Mouse (Mus musculus) MEL (cell line): ENCODE results near the gene 5730596B20Rik. TPM values are rescaled to one million over a fixed set of nuclear protein-coding genes. Genes with fewer than 3 reads are reported as not detected.

ENCODE experiments used
- DNase-seq: peaks from one replicate; pipeline ENCODE4 v3.0.0; 2011; ENCODE audit warnings: low read depth, low spot score
- H3K27ac ChIP-seq: 2 replicates; pipeline ENCODE4 v1.5.1; 2012; ENCODE audit warnings: low read depth, mild to moderate bottlenecking, control low read depth, low read length, moderate library complexity; ENCODE audit not compliant: control insufficient read depth
- H3K27me3 ChIP-seq, 2 experiments: fragments of 150-350 bp in 1 of 2; sonication (generic) in 1 of 2; 2 replicates each; pipeline ENCODE4 v1.6.1; 2012; ENCODE audit warnings: low read length in 2 of 2, mild to moderate bottlenecking in 2 of 2, improper control_type of control experiment in 1 of 2, moderate library complexity in 1 of 2; ENCODE audit not compliant: insufficient read depth in 2 of 2, control insufficient read depth in 1 of 2
- H3K36me3 ChIP-seq, 2 experiments: 2 replicates each; pipeline ENCODE4 v1.6.1; 2012 to 2014; ENCODE audit warnings: low read length in 2 of 2, improper control_type of control experiment in 1 of 2, inconsistent platforms in 1 of 2, mild to moderate bottlenecking in 1 of 2; ENCODE audit not compliant: insufficient read depth in 2 of 2, control insufficient read depth in 1 of 2
- H3K4me1 ChIP-seq, 2 experiments: fragments of 150-350 bp in 1 of 2; sonication (generic) in 1 of 2; 2 replicates each; pipeline ENCODE4 v1.6.1; 2012; ENCODE audit warnings: low read length in 2 of 2, improper control_type of control experiment in 1 of 2, mild to moderate bottlenecking in 1 of 2; ENCODE audit not compliant: insufficient read depth in 2 of 2, control insufficient read depth in 1 of 2
- H3K4me3 ChIP-seq, 2 experiments: fragments of 150-350 bp in 1 of 2; sonication (generic) in 1 of 2; 2 replicates each; pipeline ENCODE4 v1.5.1; 2012; ENCODE audit warnings: low read depth in 2 of 2, low read length in 2 of 2, mild to moderate bottlenecking in 2 of 2, moderate library complexity in 2 of 2, control low read depth in 1 of 2, improper control_type of control experiment in 1 of 2; ENCODE audit not compliant: control insufficient read depth in 1 of 2, insufficient read depth in 1 of 2
- H3K79me2 ChIP-seq: 2 replicates; pipeline ENCODE4 v1.6.1; 2012; ENCODE audit warnings: mild to moderate bottlenecking, low read length, moderate library complexity; ENCODE audit not compliant: control insufficient read depth, poor library complexity, insufficient read depth
- H3K9ac ChIP-seq: 2 replicates; pipeline ENCODE4 v1.6.1; 2012; ENCODE audit warnings: low read depth, mild to moderate bottlenecking, control low read depth, low read length, moderate library complexity; ENCODE audit not compliant: control insufficient read depth, poor library complexity, severe bottlenecking
- H3K9me3 ChIP-seq: fragments of 150-350 bp; sonication (generic); replicated peaks from 2 replicates; pipeline ENCODE4 v1.6.1; 2012; ENCODE audit warnings: mild to moderate bottlenecking, low read length, improper control_type of control experiment, moderate library complexity; ENCODE audit not compliant: insufficient read depth
- CHD2 ChIP-seq: IDR thresholded peaks from 2 replicates; pipeline ENCODE4 v1.6.1; 2011; ENCODE audit warnings: low read length, improper control_type of control experiment
- CTCF ChIP-seq, 3 experiments: IDR thresholded peaks in 2 of 3; conservative IDR thresholded peaks in 1 of 3; 2 replicates each; pipeline ENCODE4 v1.5.1; 2011 to 2012; ENCODE audit warnings: low read length in 3 of 3, low read depth in 2 of 3, mild to moderate bottlenecking in 2 of 3, improper control_type of control experiment in 1 of 3, inconsistent platforms in 1 of 3, mixed read lengths in 1 of 3, moderate library complexity in 1 of 3; ENCODE audit not compliant: control insufficient read depth in 1 of 3, insufficient read depth in 1 of 3, poor library complexity in 1 of 3, severe bottlenecking in 1 of 3
- E2F4 ChIP-seq: IDR thresholded peaks from 2 replicates; pipeline ENCODE4 v1.6.1; 2011; ENCODE audit warnings: low read depth, low read length, improper control_type of control experiment, borderline replicate concordance
- KAT2A ChIP-seq: conservative IDR thresholded peaks from 2 replicates; pipeline ENCODE4 v1.6.1; 2012; ENCODE audit warnings: low read depth, low read length, improper control_type of control experiment, inconsistent platforms
- MXI1 ChIP-seq: IDR thresholded peaks from 2 replicates; pipeline ENCODE4 v1.6.1; 2011; ENCODE audit warnings: mild to moderate bottlenecking, low read depth, low read length, improper control_type of control experiment
- MYC ChIP-seq: IDR thresholded peaks from 2 replicates; pipeline ENCODE4 v1.6.1; 2011; ENCODE audit warnings: low read depth, mild to moderate bottlenecking, low read length, improper control_type of control experiment, moderate library complexity
- NRF1 ChIP-seq: IDR thresholded peaks from 2 replicates; pipeline ENCODE4 v1.6.1; 2014; ENCODE audit warnings: low read depth, mild to moderate bottlenecking, inconsistent platforms, low read length, improper control_type of control experiment, moderate library complexity; ENCODE audit not compliant: poor library complexity, insufficient read depth, severe bottlenecking
- POLR2AphosphoS5 ChIP-seq: IDR thresholded peaks from 2 replicates; pipeline ENCODE4 v1.6.1; 2012; ENCODE audit warnings: low read depth, borderline replicate concordance, mild to moderate bottlenecking, inconsistent platforms, low read length, moderate library complexity, mixed read lengths
- RCOR1 ChIP-seq: IDR thresholded peaks from 2 replicates; pipeline ENCODE4 v1.6.1; 2012; ENCODE audit warnings: low read depth, mild to moderate bottlenecking, inconsistent platforms, low read length, improper control_type of control experiment
- UBTF ChIP-seq: IDR thresholded peaks from 2 replicates; pipeline ENCODE4 v1.6.1; 2012; ENCODE audit warnings: low read depth, mild to moderate bottlenecking, inconsistent platforms, low read length, improper control_type of control experiment, moderate library complexity, borderline replicate concordance; ENCODE audit not compliant: insufficient read depth
- USF2 ChIP-seq, 2 experiments: IDR thresholded peaks; 2 replicates each; pipeline ENCODE4 v1.6.1; 2011 to 2012; ENCODE audit warnings: improper control_type of control experiment in 2 of 2, low read length in 2 of 2, borderline replicate concordance in 1 of 2, inconsistent platforms in 1 of 2, low read depth in 1 of 2, mild to moderate bottlenecking in 1 of 2; ENCODE audit not compliant: insufficient read depth in 1 of 2
- ZC3H11A ChIP-seq: IDR thresholded peaks from 2 replicates; pipeline ENCODE4 v1.6.1; 2012; ENCODE audit warnings: low read depth, mild to moderate bottlenecking, inconsistent platforms, low read length, improper control_type of control experiment
- ZNF384 ChIP-seq: IDR thresholded peaks from 2 replicates; pipeline ENCODE4 v1.6.1; 2012; ENCODE audit warnings: low read depth, mild to moderate bottlenecking, inconsistent platforms, low read length, improper control_type of control experiment
- polyA plus RNA-seq, 2 experiments: library from polyadenylated mRNA; stranded (reverse) in 1 of 2; unstranded in 1 of 2; fragments of >175 nt in 1 of 2; fragments of >200 nt in 1 of 2; gene quantifications; 2 replicates each; pipeline versions ENCODE4 v1.2.1 to v1.2.4; 2012; ENCODE audit warnings: low replicate concordance in 2 of 2, low read depth in 1 of 2; ENCODE audit not compliant: insufficient read length in 2 of 2, insufficient read depth in 1 of 2, missing spikeins in 1 of 2
- total RNA-seq: library from RNA; depleted of rRNA; stranded (reverse); fragments of 300-350 nt; gene quantifications from 2 replicates; pipeline ENCODE4 v1.2.3, GENCODE M21; 2012

Gene 5730596B20Rik
- total and polyA plus RNA-seq, 3 experiments: not detected

GRCm38 (mm10) chr6:52197271-52197670 is 20.0 kb downstream of the 5730596B20Rik start:
- no peak overlapping the region for H3K27ac ChIP-seq
- H3K4me3 ChIP-seq: no peak overlapping the region
- no peaks in the 10 kb centered on the region for H3K9me3 ChIP-seq
- no peaks in the 10 kb centered on the region for H3K36me3 ChIP-seq
- no peak for TF ChIP-seq USF2 (IDR thresholded peaks at IDR 0.05; ENCODE audit: borderline replicate concordance in 1 of 2, insufficient read depth in 1 of 2, low read depth in 1 of 2, low read length in 2 of 2)
- TF ChIP-seq MYC: no peak
- TF ChIP-seq RCOR1: no peak
- no peak for TF ChIP-seq E2F4
- no peak for TF ChIP-seq ZC3H11A
- no peak for TF ChIP-seq KAT2A
- TF ChIP-seq, all 39 proteins: peak for 0
- DNase-seq: no peak
- Histone ChIP-seq H3K4me1 (no peaks in the 10 kb centered on the region), H3K9ac (no peak overlapping the region), H3K27me3 (no peaks in the 10 kb centered on the region), H3K79me2 (no peaks in the 10 kb centered on the region; the same call in 1 of the 2 replicates)

DNA sequence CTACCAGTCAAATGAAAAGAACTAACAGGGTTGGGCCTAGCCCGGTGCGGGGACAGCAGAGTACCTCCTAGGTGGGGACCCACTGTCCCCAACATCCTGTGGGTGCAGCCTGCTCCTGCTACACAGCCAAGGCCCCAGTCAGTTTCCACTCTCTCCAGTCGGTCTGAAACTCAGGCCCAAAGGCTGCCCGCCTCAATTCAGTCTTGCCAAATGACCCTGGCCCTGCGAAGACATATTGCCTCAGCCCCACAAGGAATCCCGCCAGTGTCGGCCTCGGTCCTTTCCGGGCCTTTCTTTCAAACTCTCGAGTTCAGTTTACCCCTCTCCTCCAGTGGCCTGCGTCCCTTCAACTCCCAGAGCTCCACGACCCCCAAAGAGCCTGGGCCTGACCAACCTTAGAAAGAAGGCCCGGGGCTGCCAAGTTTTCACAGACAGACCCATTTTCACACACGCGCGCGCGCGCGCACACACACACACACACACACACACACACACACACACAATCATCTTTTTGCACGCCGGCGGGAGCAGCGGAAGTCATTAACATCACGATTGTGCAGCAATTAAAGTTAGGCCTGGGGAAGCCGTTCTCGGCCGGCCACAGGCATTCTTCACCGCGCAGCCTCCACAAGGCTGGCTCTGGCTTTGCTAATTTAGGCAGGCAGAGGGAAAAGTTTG is 22.9 kb downstream of the 5730596B20Rik start:
- no peak overlapping the region for H3K4me3 ChIP-seq
- H3K27me3 ChIP-seq: no peaks in the 10 kb centered on the region
- H3K79me2 ChIP-seq: no peaks in the 10 kb centered on the region; the same call in 1 of the 2 replicates
- H3K36me3 ChIP-seq: no peaks in the 10 kb centered on the region
- no peak for TF ChIP-seq CTCF (IDR thresholded peaks at IDR 0.05 in 2 of 3, conservative IDR thresholded peaks at IDR 0.05 in 1 of 3; ENCODE audit: control insufficient read depth in 1 of 3, insufficient read depth in 1 of 3, low read depth in 2 of 3, low read length in 3 of 3, poor library complexity in 1 of 3, severe bottlenecking in 1 of 3)
- TF ChIP-seq NRF1: no peak
- no peak for TF ChIP-seq ZNF384
- no peak for TF ChIP-seq USF2 (IDR thresholded peaks at IDR 0.05; ENCODE audit: borderline replicate concordance in 1 of 2, insufficient read depth in 1 of 2, low read depth in 1 of 2, low read length in 2 of 2)
- no peak for TF ChIP-seq CHD2
- TF ChIP-seq UBTF: no peak
- no peak for TF ChIP-seq POLR2AphosphoS5
- no peak for TF ChIP-seq MYC
- no peak for TF ChIP-seq MXI1
- no peak for DNase-seq
- H3K9me3 ChIP-seq: no peaks in the 10 kb centered on the region
- no peak overlapping the region for H3K9ac ChIP-seq
- H3K27ac ChIP-seq: no peak overlapping the region
- H3K4me1 ChIP-seq: no peaks in the 10 kb centered on the region
